Mouse (Mus musculus) heart, embryonic 14.5 days (tissue): ENCODE results near the gene Arhgap1. TPM values are rescaled to one million over a fixed set of nuclear protein-coding genes. Genes with fewer than 3 reads are reported as not detected.

Source experiments
- ATAC-seq: fragments of 200-750 bp; cut with Nextera tagmentation; 2 replicates; pipeline ENCODE4 v1.8.0; 2017; ENCODE audit warnings: low read depth, moderate TSS enrichment; ENCODE audit not compliant: insufficient number of reproducible peaks, insufficient read depth, low FRiP score
- H3K27ac ChIP-seq, 2 experiments: fragments of 200-500 bp in 1 of 2; fragments of 300-500 bp in 1 of 2; sonication (generic) in 1 of 2; replicated peaks in 1 of 2; 2 replicates each; pipeline ENCODE4 v1.5.1; 2012 to 2014; ENCODE audit warnings: low read depth in 2 of 2, low read length in 2 of 2, control low read depth in 1 of 2, mild to moderate bottlenecking in 1 of 2, mixed read lengths in 1 of 2; ENCODE audit not compliant: control insufficient read depth in 1 of 2, insufficient read depth in 1 of 2
- H3K27me3 ChIP-seq: fragments of 300-500 bp; sonication (generic); 2 replicates; pipeline ENCODE4 v1.6.1; 2014; ENCODE audit warnings: mild to moderate bottlenecking, low read length, control low read depth; ENCODE audit not compliant: control insufficient read depth, insufficient read depth
- H3K36me3 ChIP-seq: fragments of 300-500 bp; sonication (generic); 2 replicates; pipeline ENCODE4 v1.6.1; 2014; ENCODE audit warnings: mild to moderate bottlenecking, control low read depth, low read length, mixed read lengths; ENCODE audit not compliant: control insufficient read depth, insufficient read depth
- H3K4me1 ChIP-seq, 2 experiments: fragments of 200-500 bp in 1 of 2; fragments of 300-500 bp in 1 of 2; sonication (generic) in 1 of 2; 2 replicates each; pipeline ENCODE4 v1.6.1; 2012 to 2014; ENCODE audit warnings: low read length in 2 of 2, control low read depth in 1 of 2, mixed read lengths in 1 of 2; ENCODE audit not compliant: control insufficient read depth in 2 of 2, insufficient read depth in 2 of 2
- H3K4me2 ChIP-seq: fragments of 300-500 bp; sonication (generic); 2 replicates; pipeline ENCODE4 v1.6.1; 2014; ENCODE audit warnings: mild to moderate bottlenecking, low read length
- H3K4me3 ChIP-seq, 2 experiments: fragments of 200-500 bp in 1 of 2; fragments of 300-500 bp in 1 of 2; sonication (generic) in 1 of 2; 2 replicates each; pipeline ENCODE4 v1.5.1; 2012 to 2014; ENCODE audit warnings: low read length in 2 of 2, mild to moderate bottlenecking in 2 of 2, control low read depth in 1 of 2, low read depth in 1 of 2, moderate library complexity in 1 of 2; ENCODE audit not compliant: control insufficient read depth in 1 of 2, insufficient read depth in 1 of 2
- H3K9ac ChIP-seq: fragments of 300-500 bp; sonication (generic); 2 replicates; pipeline ENCODE4 v1.6.1; 2014; ENCODE audit warnings: mild to moderate bottlenecking, low read length
- H3K9me3 ChIP-seq: fragments of 300-500 bp; sonication (generic); 2 replicates; pipeline ENCODE4 v1.6.1; 2016; ENCODE audit warnings: low read length, control low read depth; ENCODE audit not compliant: control insufficient read depth
- WGBS: fragments of 180-500 bp; shearing (Covaris S2); extraction: QIAGEN DNeasy Blood & Tissue Kit; methylation state at CpG from one replicate; pipeline ENCODE4 v1.1.7; 2014; 5-methylcytosine and 5-hydroxymethylcytosine counted together
- polyA plus RNA-seq: library from polyadenylated mRNA; unstranded; fragments of >200 nt; fragmentation: Nextera tagmentation; extraction: Ambion mirVana; gene quantifications from 2 replicates; pipeline ENCODE4 v1.2.1, GENCODE M21; 2014

Arhgap1 gene
- polyA plus RNA-seq, 1 experiment from 2014 or later, result 149 TPM

DNA sequence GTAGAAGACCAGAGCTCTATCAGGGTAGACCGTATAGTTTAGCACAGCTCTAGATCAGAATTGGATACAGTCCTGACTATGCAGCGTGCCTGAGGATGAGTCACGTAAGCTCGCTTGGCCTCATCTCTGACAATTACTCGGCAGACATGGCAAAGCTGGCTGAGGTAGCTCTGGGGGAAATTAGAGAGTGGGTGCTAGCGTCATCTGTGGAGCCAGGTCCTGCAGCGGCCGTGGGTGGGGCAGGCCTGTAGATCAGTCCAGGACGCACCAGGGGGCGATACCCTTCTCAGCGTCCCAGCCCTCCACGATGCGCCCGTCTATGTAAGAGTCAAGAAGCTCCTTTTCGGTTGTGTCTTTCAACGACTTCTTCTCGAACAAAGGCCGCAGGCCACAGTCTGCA, 20.0 kb upstream of the Arhgap1 start:
- H3K36me3 ChIP-seq, result 0 out of 2 replicates have a peak, but pooled peaks cover 5% of the 10 kb centered on the region
- no peaks in the 10 kb centered on the region for H3K9me3 ChIP-seq
- no peak overlapping the region for H3K27ac ChIP-seq
- no peaks in the 10 kb centered on the region for H3K4me1 ChIP-seq
- no peak overlapping the region for H3K4me2 ChIP-seq
- no peak overlapping the region for H3K9ac ChIP-seq
- 78% methylated on average over 18 of the region's 18 CpGs for WGBS
- ATAC-seq, result no peak
- H3K27me3 ChIP-seq, result no peaks in the 10 kb centered on the region
- no peak overlapping the region for H3K4me3 ChIP-seq

DNA sequence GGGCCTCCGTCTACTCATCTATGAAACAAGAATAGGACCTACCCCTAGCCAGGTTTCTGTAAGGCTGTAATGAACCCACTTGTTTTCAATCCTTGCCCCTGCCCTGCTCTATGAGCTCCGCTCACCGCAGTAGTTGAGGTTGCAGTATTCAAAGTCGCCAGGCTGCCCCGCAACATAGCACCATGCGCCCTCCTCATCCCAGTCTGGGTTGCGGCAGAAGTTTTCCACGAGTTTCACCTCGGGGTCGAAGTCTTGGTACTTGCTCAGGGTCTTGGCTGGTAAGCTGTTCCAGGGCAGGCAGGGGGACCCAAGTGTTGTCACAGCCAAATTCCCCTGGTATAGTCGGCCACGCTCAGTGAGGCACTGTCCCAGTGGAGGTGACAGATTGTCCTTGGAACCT, 19.3 kb upstream of the Arhgap1 start:
- Histone ChIP-seq H3K36me3 (0 out of 2 replicates have a peak, but pooled peaks cover 3% of the 10 kb centered on the region), H3K4me2 (no peak overlapping the region), H3K27ac (no peak overlapping the region), H3K4me3 (no peak overlapping the region), H3K4me1 (no peaks in the 10 kb centered on the region), H3K9me3 (no peaks in the 10 kb centered on the region), H3K27me3 (no peaks in the 10 kb centered on the region), H3K9ac (no peak overlapping the region)
- no peak for ATAC-seq
- WGBS, result 82% methylated on average over 12 of the region's 12 CpGs

DNA sequence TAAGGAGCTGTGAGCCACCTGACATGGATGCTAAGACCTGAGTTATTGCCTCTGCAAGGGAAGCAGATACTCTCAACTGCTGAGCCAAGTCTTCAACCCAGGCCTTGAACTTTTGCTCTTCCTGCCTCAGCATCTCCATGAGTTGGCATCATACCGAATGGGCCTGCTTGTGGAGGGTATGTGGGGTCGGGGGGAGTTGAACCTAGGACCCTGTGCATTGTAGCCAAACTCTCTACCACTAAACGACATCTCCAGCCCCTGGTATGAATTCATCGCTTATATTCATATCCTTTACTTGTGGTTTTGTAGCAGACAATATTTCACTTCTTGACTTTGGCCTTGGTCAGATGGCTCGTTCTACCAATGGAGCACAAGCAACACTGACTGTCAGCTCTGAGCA, 17.8 kb upstream of the Arhgap1 start:
- no peaks in the 10 kb centered on the region for H3K36me3 ChIP-seq
- no peak for ATAC-seq
- H3K9me3 ChIP-seq, result no peaks in the 10 kb centered on the region
- H3K4me3 ChIP-seq, result no peak overlapping the region
- H3K4me1 ChIP-seq, result no peaks in the 10 kb centered on the region; a peak in 1 of 4 replicates
- no peak overlapping the region for H3K27ac ChIP-seq
- H3K4me2 ChIP-seq, result no peak overlapping the region
- H3K27me3 ChIP-seq, result no peaks in the 10 kb centered on the region
- WGBS, result 83% methylated on average over 5 of the region's 5 CpGs
- H3K9ac ChIP-seq, result no peak overlapping the region

DNA sequence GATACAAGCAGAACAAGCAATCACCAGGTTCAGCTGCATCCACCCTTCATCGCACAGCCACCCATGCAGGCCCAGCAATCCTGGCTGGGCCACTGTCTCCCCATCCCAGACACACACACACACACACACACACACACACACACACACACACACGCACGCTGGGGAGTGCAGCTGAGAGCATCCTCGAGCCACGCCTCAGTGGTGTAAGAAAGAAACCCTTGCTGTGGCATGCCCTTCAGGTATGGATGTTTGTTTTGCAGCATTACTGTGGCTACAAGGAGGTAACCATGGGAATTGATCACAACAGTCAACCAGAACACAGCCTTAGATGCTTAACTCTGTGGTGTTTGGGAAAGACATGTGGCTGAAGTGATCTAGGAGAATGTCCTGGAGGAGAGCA, 17.3 kb upstream of the Arhgap1 start:
- no peaks in the 10 kb centered on the region for H3K9me3 ChIP-seq
- H3K27ac ChIP-seq, result no peak overlapping the region
- no peaks in the 10 kb centered on the region for H3K27me3 ChIP-seq
- WGBS, result 82% methylated on average over 5 of the region's 5 CpGs
- no peak for ATAC-seq
- H3K4me2 ChIP-seq, result no peak overlapping the region
- H3K36me3 ChIP-seq, result no peaks in the 10 kb centered on the region
- H3K4me1 ChIP-seq, result no peaks in the 10 kb centered on the region; a peak in 1 of 4 replicates
- H3K4me3 ChIP-seq, result no peak overlapping the region
- no peak overlapping the region for H3K9ac ChIP-seq

DNA sequence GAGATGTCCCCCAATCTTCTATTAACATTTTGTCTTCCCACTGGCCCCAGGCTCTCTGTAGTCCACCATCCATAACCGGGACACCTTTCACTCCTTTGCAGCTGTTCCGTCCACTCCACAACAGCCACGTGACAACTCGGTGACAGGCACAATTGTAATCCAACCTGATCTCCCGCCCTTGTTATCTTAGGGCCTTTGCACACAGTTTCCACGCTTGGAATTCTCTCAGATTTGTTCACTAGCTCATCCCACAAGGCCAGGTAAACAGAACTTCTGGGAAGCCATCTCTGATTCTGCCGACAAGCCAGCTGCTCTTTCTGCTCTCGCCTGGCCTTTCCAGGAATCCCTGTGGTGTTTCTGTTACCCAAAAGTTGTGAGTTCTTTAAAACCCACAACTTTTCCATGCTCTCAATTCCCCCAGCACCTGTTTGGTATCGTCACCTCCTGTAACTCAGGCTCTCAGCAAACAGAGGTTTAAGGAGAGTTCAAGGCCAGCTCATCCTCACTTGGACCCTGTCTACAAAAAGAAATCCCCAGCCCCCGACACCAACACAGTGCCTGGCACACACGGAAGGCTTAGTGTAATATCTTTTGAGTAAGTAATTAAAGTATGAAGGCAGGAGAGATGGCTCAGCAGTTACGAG, 16.2 kb upstream of the Arhgap1 start:
- H3K27me3 ChIP-seq, result no peaks in the 10 kb centered on the region
- ATAC-seq, result no peak
- no peaks in the 10 kb centered on the region for H3K36me3 ChIP-seq
- H3K4me3 ChIP-seq, result no peak overlapping the region
- 65% methylated on average over 12 of the region's 12 CpGs for WGBS
- H3K9ac ChIP-seq, result no peak overlapping the region
- no peaks in the 10 kb centered on the region; a peak in 1 of 4 replicates for H3K4me1 ChIP-seq
- H3K27ac ChIP-seq, result no peak overlapping the region
- H3K4me2 ChIP-seq, result no peak overlapping the region
- H3K9me3 ChIP-seq, result no peaks in the 10 kb centered on the region

DNA sequence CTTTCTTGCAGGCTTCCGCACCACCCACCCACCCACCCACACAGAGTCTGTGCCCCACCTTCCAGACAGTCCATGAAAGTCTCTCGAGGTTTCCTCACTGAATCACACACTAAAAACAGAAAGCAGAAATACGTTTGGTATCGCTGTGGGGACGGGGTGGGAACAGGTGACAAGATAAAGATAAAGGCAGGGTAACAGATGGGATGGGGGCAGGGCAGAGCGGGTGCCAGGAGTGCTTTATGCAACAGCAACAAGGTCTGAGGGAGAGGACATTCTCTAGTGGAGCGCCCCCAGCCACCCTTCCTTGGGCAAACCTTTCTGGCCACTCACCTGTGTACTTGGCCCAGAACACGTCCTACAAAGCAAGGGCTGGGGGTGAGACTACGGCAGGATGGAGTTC, 14.8 kb upstream of the Arhgap1 start:
- no peak for ATAC-seq
- H3K9me3 ChIP-seq, result no peaks in the 10 kb centered on the region
- no peak overlapping the region for H3K4me2 ChIP-seq
- H3K4me1 ChIP-seq, result no peaks in the 10 kb centered on the region; a peak in 1 of 4 replicates
- H3K9ac ChIP-seq, result no peak overlapping the region
- H3K36me3 ChIP-seq, result no peaks in the 10 kb centered on the region
- H3K27me3 ChIP-seq, result no peaks in the 10 kb centered on the region
- no peak overlapping the region for H3K4me3 ChIP-seq
- 59% methylated on average over 9 of the region's 9 CpGs for WGBS
- no peak overlapping the region for H3K27ac ChIP-seq

DNA sequence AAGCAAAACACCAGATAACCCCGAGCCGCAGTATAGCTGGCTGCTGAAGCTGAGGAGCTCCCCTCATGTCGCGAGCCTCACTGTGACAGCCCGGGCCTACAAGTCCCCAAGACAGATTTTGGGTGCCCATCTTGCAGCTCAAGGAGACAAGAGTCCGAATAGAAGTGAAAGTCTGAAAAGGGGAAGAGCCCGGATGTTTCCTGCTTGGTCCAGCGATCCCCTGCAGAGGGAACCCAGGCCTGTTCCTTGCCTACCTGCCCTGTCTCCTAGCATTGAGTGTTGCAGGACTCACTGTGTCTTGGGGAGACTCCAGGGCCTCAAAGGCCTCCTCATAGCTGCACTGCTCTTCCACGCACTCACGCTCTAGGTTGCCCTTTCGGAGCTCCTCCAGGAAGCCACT, 14.2 kb upstream of the Arhgap1 start:
- Histone ChIP-seq H3K4me2 (no peak overlapping the region), H3K27me3 (no peaks in the 10 kb centered on the region), H3K27ac (no peak overlapping the region), H3K4me1 (no peaks in the 10 kb centered on the region; a peak in 1 of 4 replicates), H3K4me3 (no peak overlapping the region), H3K9me3 (no peaks in the 10 kb centered on the region), H3K36me3 (no peaks in the 10 kb centered on the region), H3K9ac (no peak overlapping the region)
- no peak for ATAC-seq
- 77% methylated on average over 11 of the region's 11 CpGs for WGBS

DNA sequence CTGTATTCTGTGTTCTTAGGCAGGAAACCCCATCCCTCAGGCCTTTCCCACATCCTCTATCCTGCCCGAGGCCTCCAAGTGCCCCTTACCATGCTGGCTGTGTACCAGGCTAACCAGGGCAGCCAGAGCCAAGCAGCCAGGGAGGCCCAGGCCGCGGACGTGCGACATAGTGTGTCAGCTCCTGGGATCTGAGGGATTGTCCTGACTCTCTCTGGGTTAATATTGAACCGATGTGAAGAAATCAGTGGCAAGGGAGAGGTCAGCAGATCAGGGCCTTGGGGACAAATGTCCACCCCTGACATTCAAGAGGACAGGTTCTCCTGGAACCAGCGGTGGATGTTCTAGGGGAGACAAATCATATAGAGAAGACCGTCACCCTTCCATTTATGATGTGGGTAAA, 13.4 kb upstream of the Arhgap1 start, which contains the start of gene F2:
TSS of gene F2 (minus strand) at position 186 of the 400 bp plus-strand sequence.
- no peak within 1 kb of the TSS for H3K4me3 ChIP-seq
- H3K27ac ChIP-seq, result no peak within 1 kb of the TSS
- H3K36me3 ChIP-seq, result no peaks in the 10 kb centered on the region
- no peaks in the 10 kb centered on the region for H3K27me3 ChIP-seq
- ATAC-seq, result no peak
- H3K4me1 ChIP-seq, result no peaks in the 10 kb centered on the region; a peak in 1 of 4 replicates
- H3K4me2 ChIP-seq, result no peak within 1 kb of the TSS
- no peak within 1 kb of the TSS for H3K9ac ChIP-seq
- WGBS, result 88% methylated on average over 8 of the region's 8 CpGs
- no peaks in the 10 kb centered on the region for H3K9me3 ChIP-seq
